Mouse (Mus musculus) adrenal gland (tissue): Measurements from ENCODE around the gene Sirt3.

ENCODE experiments used
- intact Hi-C: fragments of 180-260 bp; cut with DNase I; formaldehyde crosslinking; loops from one replicate; pipeline ENCODE4 v1.15.1; 2025

The Sirt3 gene

GRCm38 (mm10) chr7:140853386-140853785 is 28.7 kb downstream of the Sirt3 start:
- intact Hi-C loops, result no loop called here

- intact Hi-C loops, result no loop called here
These were observed 30.2 kb downstream of the Sirt3 start for GRCm38 (mm10) chr7:140851916-140852315.

- intact Hi-C loops, result loop anchor here (10.0 kb wide), 2 partner anchors 116 to 336 kb away; partner anchors contain the start of gene Ifitm1
These were observed 33.5 kb downstream of the Sirt3 start for GRCm38 (mm10) chr7:140848591-140848990.

- intact Hi-C loops, result loop anchor here (10.0 kb wide), 2 partner anchors 117 to 337 kb away; partner anchors contain the start of gene Ifitm1
These were observed 34.1 kb downstream of the Sirt3 start, which contains the start of gene Odf3 for GRCm38 (mm10) chr7:140847755-140848580. Gene Odf3 (plus strand): TSS chr7:140847805.

GRCm38 (mm10) chr7:140846676-140847075 is 35.4 kb downstream of the Sirt3 start:
- intact Hi-C loops, result loop anchor here (10.0 kb wide), 2 partner anchors 118 to 338 kb away; partner anchors contain the start of gene Ifitm1

GRCm38 (mm10) chr7:140845683-140846082 is 36.4 kb downstream of the Sirt3 start:
- intact Hi-C loops, result loop anchor here (2.0 to 10.0 kb wide), 3 partner anchors 119 to 339 kb away; partner anchors contain the start of gene Ifitm1

GRCm38 (mm10) chr7:140844905-140845665 is 37.0 kb downstream of the Sirt3 start, which contains the start of gene Scgb1c1:
Gene Scgb1c1 (plus strand): TSS chr7:140845547.
- intact Hi-C loops, result loop anchor here (1.0 to 10.0 kb wide), 4 partner anchors 58 to 340 kb away; partner anchors contain the start of gene Ifitm1

GRCm38 (mm10) chr7:140843806-140844205 is 38.3 kb downstream of the Sirt3 start:
- intact Hi-C loops, result loop anchor here (1.0 to 10.0 kb wide), 4 partner anchors 59 to 341 kb away; partner anchors contain the start of gene Ifitm1

- intact Hi-C loops, result loop anchor here (10.0 kb wide), 2 partner anchors 124 to 344 kb away; partner anchors contain the start of gene Ifitm1
These were observed 41.1 kb downstream of the Sirt3 start for GRCm38 (mm10) chr7:140840750-140841735.

- intact Hi-C loops, result no loop called here
These were observed 42.6 kb downstream of the Sirt3 start for GRCm38 (mm10) chr7:140839556-140839955.

GRCm38 (mm10) chr7:140836243-140837115 is 45.6 kb downstream of the Sirt3 start:
- intact Hi-C loops, result no loop called here

- intact Hi-C loops, result no loop called here
These were observed 46.4 kb downstream of the Sirt3 start for GRCm38 (mm10) chr7:140835758-140836087.

- intact Hi-C loops, result loop anchor here (5.0 kb wide), 1 partner anchor 758 kb away; no protein-coding TSS in a partner anchor
These were observed 46.9 kb downstream of the Sirt3 start, which contains the start of gene Urah for GRCm38 (mm10) chr7:140834968-140835757. Gene Urah (plus strand): TSS chr7:140835018.

GRCm38 (mm10) chr7:140833341-140833740 is 48.8 kb downstream of the Sirt3 start:
- intact Hi-C loops, result loop anchor here (5.0 kb wide), 1 partner anchor 756 kb away; no protein-coding TSS in a partner anchor

- intact Hi-C loops, result loop anchor here (5.0 kb wide), 1 partner anchor 754 kb away; no protein-coding TSS in a partner anchor
These were observed 50.7 kb downstream of the Sirt3 start for GRCm38 (mm10) chr7:140831447-140831846.

GRCm38 (mm10) chr7:140828171-140828881 is 53.8 kb downstream of the Sirt3 start:
- intact Hi-C loops, result no loop called here

- intact Hi-C loops, result no loop called here
These were observed 59.4 kb downstream of the Sirt3 start for GRCm38 (mm10) chr7:140822731-140823130.
